Mouse (Mus musculus): ENCODE measurements at regions not wholly inside any gene's neighbourhood (a gene's known extent, or its start where the extent isn't known, plus 50 kb on each side); places are given as distances from the start of the nearest gene placed in this dataset.

GRCm38 (mm10) chr3:142984547-142984946, 102.7 kb upstream of the Pkn2 start:
- in situ Hi-C loops (cut with MboI; ENCODE audit: low sequenced_read_pairs in 2 of 2, unreplicated experiment in 2 of 2) = no loop called here
- no peaks in the 10 kb centered on the region for H3K4me1 ChIP-seq (ENCODE audit: control insufficient read depth in 2 of 2, insufficient read depth in 2 of 2, low read length in 2 of 2, poor library complexity in 1 of 2)

GRCm38 (mm10) chr3:142981221-142981620, 99.4 kb upstream of the Pkn2 start:
- Histone ChIP-seq H3K9ac (ENCODE audit: insufficient read depth, low read depth, low read length, poor library complexity, severe bottlenecking) (no peak overlapping the region), H3K4me3 (ENCODE audit: insufficient read depth in 1 of 2, low read depth in 1 of 2, low read length in 2 of 2, poor library complexity in 1 of 2, severe bottlenecking in 1 of 2) (no peak overlapping the region), H3K9me3 (ENCODE audit: control insufficient read depth, insufficient read depth, low read depth, low read length) (no peaks in the 10 kb centered on the region), H3K36me3 (ENCODE audit: control insufficient read depth, insufficient read depth, low read length, poor library complexity, severe bottlenecking) (no peaks in the 10 kb centered on the region), H3K4me1 (ENCODE audit: control insufficient read depth in 2 of 2, insufficient read depth in 2 of 2, low read length in 2 of 2, poor library complexity in 1 of 2) (no peaks in the 10 kb centered on the region), H3K27ac (ENCODE audit: insufficient read depth, low read depth, low read length, poor library complexity, severe bottlenecking) (no peak overlapping the region)
- DNase-seq (ENCODE audit: low read depth, low spot score) = no peak
- in situ Hi-C loops (cut with MboI; ENCODE audit: low sequenced_read_pairs in 2 of 2, unreplicated experiment in 2 of 2) = no loop called here
- TF ChIP-seq HCFC1 (IDR thresholded peaks at IDR 0.05; ENCODE audit: borderline replicate concordance, insufficient read depth, low read length) (no peak), ZNF384 (IDR thresholded peaks at IDR 0.05; ENCODE audit: low read depth, low read length) (no peak), ZC3H11A (IDR thresholded peaks at IDR 0.05; ENCODE audit: borderline replicate concordance, low read depth, low read length) (no peak), MAFK (IDR thresholded peaks at IDR 0.05; ENCODE audit: insufficient read depth, low read depth, low read length) (no peak), CHD2 (IDR thresholded peaks at IDR 0.05; ENCODE audit: low read depth, low read length) (no peak)

More at GRCm38 (mm10) chr3:142984547-142984946, 102.7 kb upstream of the Pkn2 start:
- no peak overlapping the region for H3K4me3 ChIP-seq (ENCODE audit: insufficient read depth in 1 of 2, low read depth in 1 of 2, low read length in 2 of 2, poor library complexity in 1 of 2, severe bottlenecking in 1 of 2)
- H3K9me3 ChIP-seq (ENCODE audit: control insufficient read depth, insufficient read depth, low read depth, low read length) = no peaks in the 10 kb centered on the region
- H3K9ac ChIP-seq (ENCODE audit: insufficient read depth, low read depth, low read length, poor library complexity, severe bottlenecking) = no peak overlapping the region
- no peak for TF ChIP-seq MAFK (IDR thresholded peaks at IDR 0.05; ENCODE audit: insufficient read depth, low read depth, low read length)
- no peak for TF ChIP-seq HCFC1 (IDR thresholded peaks at IDR 0.05; ENCODE audit: borderline replicate concordance, insufficient read depth, low read length)
- no peak for TF ChIP-seq ZNF384 (IDR thresholded peaks at IDR 0.05; ENCODE audit: low read depth, low read length)
- TF ChIP-seq CHD2 (IDR thresholded peaks at IDR 0.05; ENCODE audit: low read depth, low read length) = no peak
- no peak for TF ChIP-seq ZC3H11A (IDR thresholded peaks at IDR 0.05; ENCODE audit: borderline replicate concordance, low read depth, low read length)
- H3K36me3 ChIP-seq (ENCODE audit: control insufficient read depth, insufficient read depth, low read length, poor library complexity, severe bottlenecking) = no peaks in the 10 kb centered on the region
- DNase-seq (ENCODE audit: low read depth, low spot score) = no peak
- H3K27ac ChIP-seq (ENCODE audit: insufficient read depth, low read depth, low read length, poor library complexity, severe bottlenecking) = no peak overlapping the region

DNA sequence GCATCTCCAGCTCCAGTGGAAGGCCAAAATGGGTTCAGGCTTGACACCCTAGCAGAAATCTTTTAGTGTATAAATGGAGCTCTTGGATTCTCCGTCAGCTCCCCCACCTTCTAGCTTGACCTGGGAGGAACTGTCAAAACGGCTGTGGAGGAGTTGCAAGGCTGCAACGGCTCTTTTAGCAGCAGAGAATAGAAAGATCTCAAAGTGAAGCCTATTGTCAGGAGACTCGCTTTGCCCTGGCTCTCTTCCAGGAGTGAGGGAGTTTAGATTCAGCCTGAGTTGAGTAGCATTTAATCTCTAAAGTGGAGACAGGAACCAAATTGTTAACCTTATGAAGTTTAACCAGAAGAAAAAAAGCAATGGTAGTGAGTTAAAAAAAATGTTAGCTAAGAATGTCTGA, 97.4 kb upstream of the Pkn2 start:
- H3K9ac ChIP-seq (ENCODE audit: insufficient read depth, low read depth, low read length, poor library complexity, severe bottlenecking) = no peak overlapping the region
- H3K4me1 ChIP-seq (ENCODE audit: control insufficient read depth in 2 of 2, insufficient read depth in 2 of 2, low read length in 2 of 2, poor library complexity in 1 of 2) = no peaks in the 10 kb centered on the region
- H3K27ac ChIP-seq (ENCODE audit: insufficient read depth, low read depth, low read length, poor library complexity, severe bottlenecking) = no peak overlapping the region
- in situ Hi-C loops (cut with MboI; ENCODE audit: low sequenced_read_pairs in 2 of 2, unreplicated experiment in 2 of 2) = no loop called here
- TF ChIP-seq CHD2 (IDR thresholded peaks at IDR 0.05; ENCODE audit: low read depth, low read length) = no peak
- DNase-seq (ENCODE audit: low read depth, low spot score) = no peak
- no peaks in the 10 kb centered on the region for H3K36me3 ChIP-seq (ENCODE audit: control insufficient read depth, insufficient read depth, low read length, poor library complexity, severe bottlenecking)
- H3K9me3 ChIP-seq (ENCODE audit: control insufficient read depth, insufficient read depth, low read depth, low read length) = no peaks in the 10 kb centered on the region
- no peak overlapping the region for H3K4me3 ChIP-seq (ENCODE audit: insufficient read depth in 1 of 2, low read depth in 1 of 2, low read length in 2 of 2, poor library complexity in 1 of 2, severe bottlenecking in 1 of 2)

DNA sequence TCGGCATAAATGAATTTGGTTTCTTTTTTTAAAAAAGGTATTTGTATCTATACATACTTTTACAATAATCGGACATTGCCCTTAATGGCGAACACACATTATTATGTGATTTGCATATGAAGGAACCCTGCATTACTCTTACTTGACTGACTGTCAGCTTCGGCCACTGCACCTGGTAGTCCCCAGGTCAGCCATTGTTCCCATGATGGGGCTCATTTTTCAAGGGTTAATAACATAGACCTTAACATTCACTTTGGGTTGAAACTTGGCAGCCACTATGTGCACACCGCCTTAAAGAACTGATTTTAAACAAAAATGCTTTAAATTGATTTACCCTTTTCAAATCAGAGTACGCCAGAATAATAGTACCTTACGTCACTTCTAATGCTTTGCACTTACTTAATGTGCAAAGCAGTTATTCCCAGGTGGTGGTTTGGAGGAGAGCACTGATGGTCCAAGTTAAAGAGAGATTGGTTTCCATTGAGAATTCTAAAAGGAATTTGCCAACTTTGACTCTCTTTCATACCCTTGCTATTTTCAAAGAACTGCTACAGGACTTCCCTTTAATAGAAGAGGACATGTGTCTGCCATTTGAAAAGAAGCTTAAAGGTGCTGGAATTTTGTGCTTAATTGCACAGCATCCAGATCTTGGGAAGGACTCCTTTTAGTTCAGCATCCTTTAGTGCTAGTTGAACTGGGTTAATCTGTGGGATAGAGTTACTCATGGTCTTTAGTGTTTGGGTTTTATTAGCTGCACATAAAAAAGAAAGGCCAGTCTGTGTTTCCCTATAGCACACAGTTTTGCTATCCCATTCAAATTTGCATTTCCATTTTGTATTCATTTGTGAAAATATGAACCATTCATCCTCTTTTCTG, 95.0 kb upstream of the Pkn2 start:
- Histone ChIP-seq H3K36me3 (ENCODE audit: control insufficient read depth, insufficient read depth, low read length, poor library complexity, severe bottlenecking) (no peaks in the 10 kb centered on the region), H3K9ac (ENCODE audit: insufficient read depth, low read depth, low read length, poor library complexity, severe bottlenecking) (no peak overlapping the region), H3K4me1 (ENCODE audit: control insufficient read depth in 2 of 2, insufficient read depth in 2 of 2, low read length in 2 of 2, poor library complexity in 1 of 2) (no peaks in the 10 kb centered on the region), H3K27ac (ENCODE audit: insufficient read depth, low read depth, low read length, poor library complexity, severe bottlenecking) (no peak overlapping the region), H3K4me3 (ENCODE audit: insufficient read depth in 1 of 2, low read depth in 1 of 2, low read length in 2 of 2, poor library complexity in 1 of 2, severe bottlenecking in 1 of 2) (no peak overlapping the region), H3K9me3 (ENCODE audit: control insufficient read depth, insufficient read depth, low read depth, low read length) (no peaks in the 10 kb centered on the region)
- TF ChIP-seq CHD2 (IDR thresholded peaks at IDR 0.05; ENCODE audit: low read depth, low read length) (no peak), MAFK (IDR thresholded peaks at IDR 0.05; ENCODE audit: insufficient read depth, low read depth, low read length) (no peak), HCFC1 (IDR thresholded peaks at IDR 0.05; ENCODE audit: borderline replicate concordance, insufficient read depth, low read length) (no peak), ZNF384 (IDR thresholded peaks at IDR 0.05; ENCODE audit: low read depth, low read length) (no peak), ZC3H11A (IDR thresholded peaks at IDR 0.05; ENCODE audit: borderline replicate concordance, low read depth, low read length) (no peak)
- in situ Hi-C loops (cut with MboI; ENCODE audit: low sequenced_read_pairs in 2 of 2, unreplicated experiment in 2 of 2) = no loop called here
- DNase-seq (ENCODE audit: low read depth, low spot score) = no peak
